Mouse (Mus musculus) E14TG2a.4 (cell line): ENCODE measurements at regions not wholly inside any gene's neighbourhood (a gene's known extent, or its start where the extent isn't known, plus 50 kb on each side); places are given as distances from the start of the nearest gene placed in this dataset.
A peak's percentile ranks its signal among the peaks of the same experiment; 100 is the strongest.
"Not testable (repeated sequence)": the region's sequence is repeated elsewhere in the genome, so short reads cannot be mapped to it uniquely, and the experiment has no call there.

Experiments
- H3K27me3 ChIP-seq: 2 replicates; pipeline ENCODE4 v1.6.1; 2014; ENCODE audit warnings: low read length, control low read depth; ENCODE audit not compliant: insufficient read depth
- H3K36me3 ChIP-seq: 2 replicates; pipeline ENCODE4 v1.6.1; 2014; ENCODE audit warnings: low read length, control low read depth; ENCODE audit not compliant: insufficient read depth
- H3K4me1 ChIP-seq: replicated peaks from 2 replicates; pipeline ENCODE4 v1.6.1; 2014; ENCODE audit warnings: low read depth, low read length, control low read depth
- H3K4me3 ChIP-seq: replicated peaks from 2 replicates; pipeline ENCODE4 v1.5.1; 2014; ENCODE audit warnings: mild to moderate bottlenecking, low read length
- H3K9me3 ChIP-seq: 2 replicates; pipeline ENCODE4 v1.6.1; 2014; ENCODE audit warnings: low read length, control low read depth
- CTCF ChIP-seq: conservative IDR thresholded peaks from 2 replicates; pipeline ENCODE4 v1.5.1; 2014; ENCODE audit warnings: low read length
- NANOG ChIP-seq: IDR thresholded peaks from 2 replicates; pipeline ENCODE4 v1.6.1; 2014; ENCODE audit warnings: borderline replicate concordance, low read length, mixed read lengths
- POU5F1 ChIP-seq: IDR thresholded peaks from 2 replicates; pipeline ENCODE4 v1.6.1; 2014; ENCODE audit warnings: low read length, borderline replicate concordance

GRCm38 (mm10) chr4:23607348-23607747 is 888.9 kb upstream of the Mms22l start:
- Histone ChIP-seq H3K9me3 (no peaks in the 10 kb centered on the region), H3K27me3 (no peaks in the 10 kb centered on the region), H3K36me3 (no peaks in the 10 kb centered on the region), H3K4me1 (no peaks in the 10 kb centered on the region), H3K4me3 (no peak overlapping the region)
- TF ChIP-seq NANOG: no peak

DNA sequence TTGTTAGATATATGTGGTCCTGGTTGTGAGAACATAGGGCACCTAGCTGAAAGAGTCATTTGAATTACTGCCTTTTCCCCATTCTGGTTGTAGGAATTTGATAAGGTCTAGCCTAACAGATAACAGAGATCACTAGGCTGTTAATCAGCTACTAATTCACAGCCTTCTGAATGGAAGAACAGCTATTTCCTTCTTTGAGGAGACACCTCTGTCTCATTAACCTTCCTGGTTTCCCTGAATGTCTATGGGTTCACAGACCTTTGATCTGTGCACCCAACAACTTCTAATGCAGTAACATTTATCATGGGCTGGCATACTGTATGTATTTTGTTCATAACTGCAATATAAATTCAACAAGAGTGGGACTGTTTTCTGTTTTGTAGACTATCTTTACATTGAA is 875.0 kb upstream of the Mms22l start:
- TF ChIP-seq NANOG: no peak
- peaks cover 56% of the 10 kb centered on the region for H3K9me3 ChIP-seq
- H3K27me3 ChIP-seq: no peaks in the 10 kb centered on the region
- H3K4me3 ChIP-seq: no peak overlapping the region
- 0 out of 2 replicates have a peak, but pooled peaks cover 2% of the 10 kb centered on the region for H3K4me1 ChIP-seq
- peaks cover 40% of the 10 kb centered on the region for H3K36me3 ChIP-seq

GRCm38 (mm10) chr4:23622231-23622630 is 874.0 kb upstream of the Mms22l start:
- peaks cover 40% of the 10 kb centered on the region for H3K36me3 ChIP-seq
- H3K4me1 ChIP-seq: peaks cover 6% of the 10 kb centered on the region; the same call in 1 of the 2 replicates
- H3K27me3 ChIP-seq: no peaks in the 10 kb centered on the region
- H3K9me3 ChIP-seq: peaks cover 56% of the 10 kb centered on the region
- no peak overlapping the region for H3K4me3 ChIP-seq
- TF ChIP-seq POU5F1 (peak; percentile 83; the same call in 1 of the 2 replicates), CTCF (no peak), NANOG (peak; percentile 76; the same call in 1 of the 2 replicates)

- no peaks in the 10 kb centered on the region for H3K27me3 ChIP-seq
- no peaks in the 10 kb centered on the region for H3K9me3 ChIP-seq
- no peaks in the 10 kb centered on the region for H3K36me3 ChIP-seq
- H3K4me3 ChIP-seq: no peak overlapping the region
- 0 out of 2 replicates have a peak, but pooled peaks cover 4% of the 10 kb centered on the region for H3K4me1 ChIP-seq
- no peak for TF ChIP-seq NANOG
- no peak for TF ChIP-seq POU5F1
- no peak for TF ChIP-seq CTCF
Measured at GRCm38 (mm10) chr4:23636231-23636928, 859.9 kb upstream of the Mms22l start.

GRCm38 (mm10) chr4:23636929-23637235 is 859.4 kb upstream of the Mms22l start:
- H3K36me3 ChIP-seq: no peaks in the 10 kb centered on the region
- no peak for TF ChIP-seq CTCF
- no peak overlapping the region for H3K4me3 ChIP-seq
- H3K4me1 ChIP-seq: 0 out of 2 replicates have a peak, but pooled peaks cover 2% of the 10 kb centered on the region
- no peaks in the 10 kb centered on the region for H3K9me3 ChIP-seq
- no peaks in the 10 kb centered on the region for H3K27me3 ChIP-seq

- H3K36me3 ChIP-seq, H3K27me3 ChIP-seq, H3K4me1 ChIP-seq, H3K9me3 ChIP-seq: not testable (repeated sequence)
- H3K4me3 ChIP-seq: peak overlapping the region; percentile 77
Measured at GRCm38 (mm10) chr4:23656671-23657070, 839.6 kb upstream of the Mms22l start.

DNA sequence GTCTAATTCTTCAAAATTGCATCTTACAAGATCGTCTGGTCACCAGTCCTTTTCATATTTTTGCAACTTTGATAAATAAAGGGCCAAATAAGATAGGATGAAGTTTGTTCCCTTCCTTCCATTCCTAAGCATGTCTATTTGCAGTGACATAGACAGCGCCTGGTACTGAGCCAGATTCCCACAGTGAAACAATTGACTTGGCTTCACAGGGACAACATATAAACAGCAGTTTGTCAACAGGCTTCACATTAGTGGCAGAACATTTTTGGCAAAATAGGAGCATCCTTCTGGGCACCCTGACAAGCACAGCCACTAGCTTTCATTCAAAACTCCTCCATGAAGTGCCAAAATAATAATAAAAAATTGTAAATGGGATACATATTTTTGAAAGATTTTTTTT is 827.4 kb upstream of the Mms22l start:
- H3K9me3 ChIP-seq: no peaks in the 10 kb centered on the region
- no peak for TF ChIP-seq POU5F1
- no peak for TF ChIP-seq NANOG
- TF ChIP-seq CTCF: no peak
- no peaks in the 10 kb centered on the region for H3K4me1 ChIP-seq
- H3K36me3 ChIP-seq: no peaks in the 10 kb centered on the region
- H3K27me3 ChIP-seq: no peaks in the 10 kb centered on the region
- H3K4me3 ChIP-seq: no peak overlapping the region

DNA sequence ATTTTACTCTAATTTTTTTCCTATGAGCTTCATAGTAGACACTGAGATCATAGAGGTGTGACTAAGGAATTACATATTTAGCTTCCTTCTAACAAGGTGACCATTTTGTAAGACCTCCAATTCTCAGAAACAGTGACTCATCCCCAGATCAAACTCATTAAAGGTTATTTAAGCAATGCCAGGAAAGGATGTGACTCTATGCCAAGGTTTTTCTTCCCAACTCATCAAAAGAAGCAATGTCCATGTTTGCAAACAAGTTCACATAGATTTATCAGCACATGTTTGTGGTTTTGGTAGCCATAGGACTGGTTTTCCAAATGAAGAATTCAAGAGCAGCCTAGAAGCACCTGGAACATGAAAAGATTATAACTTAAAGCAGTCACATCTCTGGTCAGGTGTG is 792.6 kb upstream of the Mms22l start:
- H3K4me3 ChIP-seq: no peak overlapping the region
- no peaks in the 10 kb centered on the region for H3K9me3 ChIP-seq
- no peaks in the 10 kb centered on the region for H3K27me3 ChIP-seq
- no peaks in the 10 kb centered on the region for H3K4me1 ChIP-seq
- no peaks in the 10 kb centered on the region for H3K36me3 ChIP-seq
- TF ChIP-seq NANOG (no peak), POU5F1 (no peak), CTCF (no peak)

DNA sequence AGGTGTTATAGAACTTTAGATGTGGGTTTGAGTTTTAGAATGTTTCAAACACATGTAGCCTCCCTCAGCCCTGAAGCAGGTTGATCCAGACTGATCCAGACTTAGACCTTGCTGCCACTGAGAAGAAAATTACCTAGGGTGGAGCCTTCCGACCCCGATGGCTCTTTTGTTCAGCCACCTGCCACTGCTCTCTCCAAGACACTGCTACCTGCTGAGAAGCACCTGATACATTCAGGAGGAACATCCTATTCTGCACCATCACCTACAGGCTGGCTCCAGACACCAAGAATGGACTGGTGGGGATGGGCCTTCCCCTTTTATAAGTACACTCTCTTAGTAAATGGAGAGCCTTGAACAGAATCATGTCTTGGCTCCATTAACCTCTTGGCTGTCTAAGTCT is 785.5 kb upstream of the Mms22l start:
- Histone ChIP-seq H3K27me3 (no peaks in the 10 kb centered on the region), H3K4me3 (no peak overlapping the region), H3K4me1 (peaks cover 4% of the 10 kb centered on the region), H3K9me3 (no peaks in the 10 kb centered on the region), H3K36me3 (no peaks in the 10 kb centered on the region)
- TF ChIP-seq POU5F1: no peak
- TF ChIP-seq NANOG: 0 out of 2 replicates have a peak, but pooled peaks have one; percentile 31
- TF ChIP-seq CTCF: no peak
